Mouse (Mus musculus): ENCODE measurements around the gene Tm6sf2.

GRCm38 (mm10) chr8:70043996-70044395 lies 28.7 kb upstream of the Tm6sf2 start:
- no peak for TF ChIP-seq USF1 (IDR thresholded peaks at IDR 0.05; ENCODE audit: low read depth)
- no peak for TF ChIP-seq MYOD1 (IDR thresholded peaks at IDR 0.05; ENCODE audit: control insufficient read depth, insufficient read length, low read depth)
- no peak for TF ChIP-seq CTCF (IDR thresholded peaks at IDR 0.05; ENCODE audit: control insufficient read depth, insufficient read depth, insufficient read length)
- no peak for TF ChIP-seq FOSL1 (IDR thresholded peaks at IDR 0.05; ENCODE audit: insufficient read depth, low read length, poor library complexity, severe bottlenecking)
- no peak for TF ChIP-seq MAX (IDR thresholded peaks at IDR 0.05)
- TF ChIP-seq MYOG (IDR thresholded peaks at IDR 0.05; ENCODE audit: control insufficient read depth, extremely low read depth, insufficient read length) = no peak

All from C2C12 (cell line).